Mouse (Mus musculus) lung, adult 2 months (tissue): ENCODE results near the gene Wwox. TPM values are rescaled to one million over a fixed set of nuclear protein-coding genes. Genes with fewer than 3 reads are reported as not detected.
A peak's percentile ranks its signal among the peaks of the same experiment; 100 is the strongest.

Experiments
- DNase-seq: peaks from one replicate; pipeline ENCODE4 v3.0.0; 2022
- H3K4me1 ChIP-seq: fragments of 200-500 bp; 2 replicates; pipeline ENCODE4 v1.6.1; 2011; ENCODE audit warnings: low read length; ENCODE audit not compliant: control insufficient read depth, insufficient read depth
- H3K4me3 ChIP-seq: fragments of 200-500 bp; replicated peaks from 2 replicates; pipeline ENCODE3; 2011; ENCODE audit warnings: low read depth, mild to moderate bottlenecking, control low read depth, low read length; ENCODE audit errors: extremely low read depth
- CTCF ChIP-seq: fragments of 200-500 bp; IDR thresholded peaks from 2 replicates; pipeline ENCODE4 v1.5.1; 2011; ENCODE audit warnings: mild to moderate bottlenecking, low read length, control low read depth; ENCODE audit not compliant: insufficient read depth
- POLR2A ChIP-seq: fragments of 200-500 bp; IDR thresholded peaks from 2 replicates; pipeline ENCODE4 v1.6.1; 2011; ENCODE audit warnings: low read depth, mild to moderate bottlenecking, control low read depth, low read length, borderline replicate concordance; ENCODE audit errors: extremely low read depth
- WGBS: fragments of 180-500 bp; shearing (Covaris S2); methylation state at CpG from one replicate; pipeline ENCODE4 v1.1.7; 2018; 5-methylcytosine and 5-hydroxymethylcytosine counted together
- polyA plus RNA-seq: library from polyadenylated mRNA; depleted of rRNA; stranded (reverse); fragments of >200 nt; gene quantifications from 2 replicates; pipeline ENCODE4 v1.2.3, GENCODE M21; 2012

Gene Wwox
- polyA plus RNA-seq, 1 experiment = 8.5 TPM

- Histone ChIP-seq H3K4me1 (peaks cover 2% of the 10 kb centered on the region; the same call in 1 of the 2 replicates), H3K4me3 (no peak overlapping the region)
- WGBS = 13% methylated on average over 1 of the region's 1 CpGs
- TF ChIP-seq CTCF (no peak), POLR2A (no peak)
- DNase-seq = no peak
These were observed 523.0 kb downstream of the Wwox start for GRCm38 (mm10) chr8:114962494-114962893.

GRCm38 (mm10) chr8:114963282-114963681 lies 523.8 kb downstream of the Wwox start:
- no peak for DNase-seq
- Histone ChIP-seq H3K4me3 (no peak overlapping the region), H3K4me1 (peaks cover 2% of the 10 kb centered on the region; the same call in 1 of the 2 replicates)
- no peak for TF ChIP-seq CTCF
- TF ChIP-seq POLR2A = no peak
- WGBS = 84% methylated on average over 4 of the region's 4 CpGs

GRCm38 (mm10) chr8:114964206-114964605 lies 524.8 kb downstream of the Wwox start:
- DNase-seq = no peak
- Histone ChIP-seq H3K4me1 (peaks cover 2% of the 10 kb centered on the region; the same call in 1 of the 2 replicates), H3K4me3 (no peak overlapping the region)
- TF ChIP-seq CTCF (no peak), POLR2A (no peak)
- 94% methylated on average over 6 of the region's 6 CpGs for WGBS

GRCm38 (mm10) chr8:114968842-114969241 lies 529.4 kb downstream of the Wwox start:
- no peak for DNase-seq
- TF ChIP-seq POLR2A = no peak
- TF ChIP-seq CTCF = no peak
- 84% methylated on average over 4 of the region's 4 CpGs for WGBS
- Histone ChIP-seq H3K4me1 (no peaks in the 10 kb centered on the region), H3K4me3 (no peak overlapping the region)

GRCm38 (mm10) chr8:114971378-114971777 lies 531.9 kb downstream of the Wwox start:
- peak; percentile 68 for DNase-seq
- 30% methylated on average over 8 of the region's 8 CpGs for WGBS
- no peaks in the 10 kb centered on the region for H3K4me1 ChIP-seq
- TF ChIP-seq POLR2A (no peak), CTCF (peak; percentile 95)
- no peak overlapping the region for H3K4me3 ChIP-seq

GRCm38 (mm10) chr8:114973002-114973461 lies 533.6 kb downstream of the Wwox start:
- no peak for TF ChIP-seq POLR2A
- TF ChIP-seq CTCF = no peak
- no peak for DNase-seq
- WGBS = 23% methylated on average over 12 of the region's 12 CpGs

GRCm38 (mm10) chr8:114974336-114974950 lies 535.0 kb downstream of the Wwox start:
- no peak for TF ChIP-seq CTCF
- no peak for TF ChIP-seq POLR2A
- 70% methylated on average over 5 of the region's 5 CpGs for WGBS
- DNase-seq = no peak

More at GRCm38 (mm10) chr8:114973002-114973461, 533.6 kb downstream of the Wwox start:
- no peak overlapping the region for H3K4me3 ChIP-seq
- no peaks in the 10 kb centered on the region for H3K4me1 ChIP-seq

GRCm38 (mm10) chr8:114977746-114978145 lies 538.3 kb downstream of the Wwox start:
- no peak overlapping the region for H3K4me3 ChIP-seq
- no peak for TF ChIP-seq POLR2A
- no peak for TF ChIP-seq CTCF
- no peaks in the 10 kb centered on the region for H3K4me1 ChIP-seq
- 58% methylated on average over 11 of the region's 11 CpGs for WGBS
- no peak for DNase-seq

More at GRCm38 (mm10) chr8:114974336-114974950, 535.0 kb downstream of the Wwox start:
- no peak overlapping the region for H3K4me3 ChIP-seq
- no peaks in the 10 kb centered on the region for H3K4me1 ChIP-seq

- TF ChIP-seq CTCF (no peak), POLR2A (no peak)
- WGBS = 73% methylated on average over 15 of the region's 15 CpGs
- Histone ChIP-seq H3K4me1 (no peaks in the 10 kb centered on the region), H3K4me3 (no peak overlapping the region)
- DNase-seq = no peak
These were observed 538.9 kb downstream of the Wwox start for GRCm38 (mm10) chr8:114978206-114978960.

- no peak for DNase-seq
- no peaks in the 10 kb centered on the region for H3K4me1 ChIP-seq
- TF ChIP-seq POLR2A = no peak
- no peak for TF ChIP-seq CTCF
- H3K4me3 ChIP-seq = no peak overlapping the region
These were observed 540.2 kb downstream of the Wwox start for GRCm38 (mm10) chr8:114979671-114980070.
